Mouse (Mus musculus) left cerebral cortex, adult 8-10 months (tissue): ENCODE results near the gene Sdk1. TPM values are rescaled to one million over a fixed set of nuclear protein-coding genes. Genes with fewer than 3 reads are reported as not detected.

Source experiments
- DNase-seq, 2 experiments: peaks; one replicate each; pipeline ENCODE4 v3.0.0; 2022; ENCODE audit warnings: low spot score in 2 of 2
- total RNA-seq, 4 experiments: library from RNA; stranded (reverse); gene quantifications; 2 replicates each; pipeline ENCODE4 v1.2.4; 2022

The Sdk1 gene
- total RNA-seq, 4 experiments from 2014 or later, result 8.6 to 11.7 (median 10.4) TPM

GRCm38 (mm10) chr5:142229811-142230205 lies 988.5 kb downstream of the Sdk1 start:
- DNase-seq, result no peak

- no peak for DNase-seq
Observed at GRCm38 (mm10) chr5:142240288-142240687, 999.0 kb downstream of the Sdk1 start.

DNA sequence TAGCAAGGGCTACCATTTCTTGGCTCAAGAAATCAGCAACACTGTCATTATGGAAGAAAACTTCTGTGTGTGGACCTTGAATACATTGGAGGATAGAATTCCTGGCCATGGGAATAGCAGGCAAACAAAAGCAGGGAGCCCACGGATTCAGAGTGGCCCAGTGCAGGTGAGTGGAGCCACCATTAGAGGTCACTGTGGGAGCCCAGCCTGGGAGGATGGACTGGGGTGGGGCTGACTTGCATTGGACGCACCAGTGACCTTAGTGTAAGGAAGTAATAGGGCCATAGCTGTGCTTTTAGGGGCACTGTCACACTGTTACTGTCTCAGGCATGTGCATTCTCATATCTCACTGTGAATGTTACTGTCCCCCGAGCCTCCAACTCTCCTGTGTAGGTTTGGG lies 1001.3 kb downstream of the Sdk1 start:
- no peak for DNase-seq

DNA sequence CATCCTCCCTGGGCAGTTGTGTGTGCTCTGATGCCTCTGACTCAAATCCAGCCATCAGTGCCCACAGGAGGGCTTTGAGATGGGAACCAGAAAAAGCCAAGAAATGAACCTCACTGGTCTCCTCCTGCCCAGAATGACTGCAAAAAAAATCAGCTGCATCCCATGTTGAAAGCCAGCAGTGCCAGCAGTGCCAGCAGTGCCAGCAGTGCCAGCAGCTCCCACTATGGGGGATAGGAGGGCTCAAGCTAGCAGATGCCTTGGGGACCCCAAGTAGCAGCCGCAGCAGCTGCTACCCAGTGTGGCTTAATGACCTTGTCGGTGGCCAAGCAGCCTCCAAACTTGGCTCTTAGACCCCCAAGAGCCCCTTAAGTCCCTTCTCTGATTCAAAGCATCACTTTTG lies 1001.8 kb downstream of the Sdk1 start:
- no peak for DNase-seq

DNA sequence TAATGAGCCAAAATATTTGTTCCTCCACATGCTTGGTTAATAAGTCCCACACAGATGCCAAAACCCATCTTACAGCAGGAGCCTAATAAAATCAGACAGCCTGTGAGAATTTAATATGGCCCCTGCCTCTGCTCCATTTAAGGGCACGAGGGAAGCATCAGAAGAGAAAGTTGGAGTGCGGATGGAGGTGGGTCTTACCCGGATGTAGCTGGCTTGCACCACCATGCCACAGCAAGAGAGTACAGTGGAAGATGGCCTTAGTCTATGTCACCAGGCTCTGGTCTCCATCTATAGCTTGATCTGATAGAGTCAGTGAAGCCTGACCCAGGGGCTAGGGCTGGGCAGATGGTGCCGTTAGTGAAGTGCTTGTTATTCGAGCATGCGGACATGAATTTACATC lies 1014.9 kb downstream of the Sdk1 start:
- no peak for DNase-seq

- DNase-seq, result no peak
Observed at GRCm38 (mm10) chr5:142258716-142259115, 1017.4 kb downstream of the Sdk1 start.

DNA sequence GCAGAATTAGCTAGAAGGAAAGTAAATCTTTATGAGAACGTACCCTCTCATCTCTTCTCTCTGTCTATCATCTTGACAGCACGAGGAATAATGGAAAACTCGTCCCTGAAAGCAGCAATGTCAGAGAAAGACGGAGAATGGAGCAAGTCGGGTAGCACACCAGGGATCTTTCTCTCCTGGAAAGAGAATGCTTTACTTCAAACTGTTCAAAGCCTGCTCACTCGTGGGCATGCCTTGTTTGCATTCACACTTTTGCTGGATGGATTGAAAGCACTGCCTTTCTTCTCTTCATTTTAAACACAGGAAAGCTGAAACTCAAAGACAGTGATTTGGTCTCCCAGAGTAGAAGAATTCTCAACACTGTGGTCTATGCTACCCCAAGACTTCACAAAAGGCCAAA lies 1020.8 kb downstream of the Sdk1 start:
- DNase-seq, result no peak

Other genes with a start within 250 kb of the Sdk1 start
- 1 to 10 TPM in 1 of 4 experiments, under 1 TPM in 3; 0.30 to 1.6 (median 0.58) TPM for gene Card11, start 240.9 kb upstream of the Sdk1 start, total RNA-seq